Mouse (Mus musculus) brain, embryonic 18.5 days (tissue): ENCODE data around the gene Elfn2.

Experiments used
- DNase-seq: peaks from one replicate; pipeline ENCODE4 v3.0.0-alpha.2; 2012; ENCODE audit warnings: low read depth, low spot score

Elfn2 gene

DNA sequence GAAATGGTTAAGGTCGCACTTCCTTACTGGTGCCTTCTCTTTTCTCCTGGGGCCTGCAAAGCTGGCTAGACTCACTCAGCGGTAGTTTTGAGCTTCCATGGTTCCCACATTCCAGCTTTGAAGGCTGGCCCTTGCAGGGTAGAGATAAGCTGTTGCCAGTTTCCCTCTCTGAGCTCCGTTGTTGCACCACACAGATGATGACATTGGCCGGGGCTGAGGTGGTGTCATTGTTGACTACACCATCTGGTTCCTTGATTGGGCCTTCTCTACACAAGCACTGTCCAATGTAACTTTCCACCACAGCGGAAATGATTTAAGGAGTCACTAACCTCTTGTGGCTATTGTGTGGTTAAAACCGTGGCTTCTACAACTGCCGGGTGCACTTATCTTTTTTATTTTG is 2.0 kb upstream of the Elfn2 start:
- DNase-seq, result no peak

DNA sequence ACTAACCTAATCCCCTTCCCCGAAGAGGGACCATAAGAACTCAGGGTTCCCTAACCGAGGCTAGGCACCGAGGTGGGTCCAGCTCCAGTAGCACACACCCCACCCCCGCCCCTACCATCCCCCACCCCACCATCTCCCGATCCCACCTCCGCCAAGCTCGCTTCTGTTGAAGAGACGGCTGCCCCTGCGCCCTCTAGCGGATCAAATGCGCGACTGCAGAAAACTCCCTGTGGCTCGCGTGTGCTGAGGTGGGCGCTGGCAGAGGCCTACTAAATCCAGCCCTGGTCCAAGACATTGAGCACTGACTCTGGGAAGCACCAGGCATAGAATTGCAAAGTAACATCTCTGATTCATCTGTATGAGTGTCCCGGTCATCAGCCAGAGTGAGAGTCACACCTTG is 1.5 kb upstream of the Elfn2 start:
- no peak for DNase-seq

DNA sequence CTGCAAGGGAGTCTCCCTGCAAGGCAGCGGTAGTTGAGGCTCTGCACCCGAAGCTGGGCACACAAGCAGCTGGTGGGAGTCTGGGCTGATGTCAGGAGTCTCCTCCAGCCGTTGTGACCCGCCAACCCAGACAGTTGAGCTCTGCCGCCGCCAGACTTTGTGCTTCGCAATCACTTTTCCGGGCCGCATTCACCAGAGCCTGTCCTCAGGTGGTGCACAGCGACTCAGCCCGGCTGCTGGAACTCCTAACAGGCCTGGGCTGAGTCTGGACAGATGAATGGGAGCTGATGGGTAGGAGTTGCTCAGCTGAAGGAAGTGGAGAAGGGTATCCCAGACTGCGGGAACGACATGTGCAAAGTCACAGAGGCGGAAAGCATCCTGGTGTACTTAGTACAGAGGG is 845 bp upstream of the Elfn2 start:
- DNase-seq, result no peak

DNA sequence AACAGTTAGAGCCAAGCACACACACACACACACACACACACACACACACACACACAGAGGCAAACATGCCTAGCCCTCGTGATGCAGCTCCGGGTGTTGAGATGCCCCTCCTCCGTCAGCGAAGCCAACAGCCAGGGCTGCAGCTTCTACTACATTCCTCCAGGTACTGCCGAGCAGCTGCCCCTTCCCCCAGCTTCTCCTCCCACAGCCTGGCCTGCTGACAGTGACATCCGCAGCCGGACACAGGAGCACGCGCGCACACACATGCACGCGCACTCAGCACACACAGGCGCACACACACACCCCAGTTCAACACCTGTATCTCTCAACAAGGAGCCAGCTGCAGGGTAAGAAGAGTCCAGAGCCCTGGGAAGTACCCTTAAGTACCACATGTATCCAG is 1.6 kb downstream of the Elfn2 start:
- no peak for DNase-seq

DNA sequence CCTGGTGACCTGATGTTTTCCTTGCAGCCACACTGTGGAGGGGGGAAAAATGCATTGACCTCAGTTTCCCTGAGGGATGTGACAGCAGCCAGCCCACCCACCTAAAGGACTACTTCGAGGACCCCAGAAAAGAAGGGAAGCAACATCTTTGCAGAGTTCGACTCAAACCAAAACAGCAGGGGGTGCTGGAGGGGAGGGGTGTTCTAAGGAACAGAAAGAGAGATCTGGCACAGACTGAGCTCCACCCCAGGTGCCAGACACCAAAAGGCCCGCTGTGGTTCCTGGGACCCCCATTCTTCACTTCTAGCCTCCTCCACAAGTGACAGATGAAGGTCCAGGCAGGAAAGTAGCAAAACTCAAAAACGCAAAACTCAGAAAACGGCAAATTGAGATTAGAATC is 2.7 kb downstream of the Elfn2 start:
- no peak for DNase-seq

DNA sequence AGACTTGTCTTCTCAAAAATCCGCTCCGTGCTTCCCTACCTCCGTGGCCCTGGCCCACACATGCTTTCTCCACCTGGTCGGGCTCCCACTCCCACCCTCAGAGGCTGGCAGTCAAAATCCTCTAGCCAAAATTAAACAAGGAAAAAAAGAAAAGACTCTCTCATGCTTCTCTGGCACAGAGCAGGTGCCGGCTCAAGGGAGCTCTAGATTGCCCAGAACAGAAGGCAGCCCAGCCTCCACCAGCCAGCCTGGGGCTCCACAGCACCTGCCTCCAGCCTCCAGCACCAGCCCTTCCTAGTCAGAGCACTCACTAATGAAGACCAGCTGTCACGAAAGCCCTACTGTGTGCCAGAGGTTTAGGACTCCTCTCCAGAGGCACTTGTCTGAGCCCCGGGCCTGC is 4.8 kb downstream of the Elfn2 start:
- no peak for DNase-seq

DNA sequence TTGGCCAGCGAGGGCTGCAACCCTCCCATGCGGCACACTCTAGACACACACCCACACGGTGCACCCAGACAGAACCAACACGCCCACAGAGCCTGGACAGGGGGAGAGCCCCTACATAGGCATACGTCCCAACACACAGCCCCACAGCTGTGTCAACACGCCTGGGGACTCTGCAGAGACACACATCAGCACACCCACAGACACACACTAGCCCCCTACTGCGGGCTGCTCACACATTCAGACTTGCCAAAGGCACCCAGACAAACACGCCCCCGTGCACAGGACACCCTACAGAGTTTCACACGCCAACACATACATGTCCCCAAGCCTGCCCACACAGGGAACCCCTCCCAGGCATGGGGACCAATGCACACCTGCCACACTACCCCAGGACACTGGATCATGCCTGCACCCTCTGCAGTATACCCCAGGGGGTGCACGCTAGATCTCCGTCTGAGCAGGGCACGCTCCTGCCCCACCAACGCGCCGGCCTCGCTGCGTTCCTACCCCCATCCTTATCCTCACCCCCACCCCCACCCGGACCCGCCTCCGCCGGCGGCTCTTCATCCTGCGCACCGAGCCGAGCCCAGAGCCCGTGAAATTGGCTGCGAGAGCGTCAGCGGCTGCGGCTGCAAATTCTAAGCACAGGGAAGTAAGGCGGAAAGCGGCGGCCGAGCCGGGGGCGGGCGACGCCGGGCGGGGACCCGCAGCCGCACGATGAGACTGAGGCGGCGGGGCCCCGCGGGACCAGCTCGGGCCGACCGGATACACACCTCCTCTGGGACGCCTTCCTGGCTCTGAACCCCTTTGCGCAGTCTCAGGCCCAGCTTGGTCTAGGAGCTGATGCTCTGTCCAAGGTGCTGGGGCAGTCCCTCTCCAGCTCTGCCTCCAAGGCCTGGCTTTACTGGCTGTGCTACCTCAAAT is 6.0 kb downstream of the Elfn2 start:
- no peak for DNase-seq

DNA sequence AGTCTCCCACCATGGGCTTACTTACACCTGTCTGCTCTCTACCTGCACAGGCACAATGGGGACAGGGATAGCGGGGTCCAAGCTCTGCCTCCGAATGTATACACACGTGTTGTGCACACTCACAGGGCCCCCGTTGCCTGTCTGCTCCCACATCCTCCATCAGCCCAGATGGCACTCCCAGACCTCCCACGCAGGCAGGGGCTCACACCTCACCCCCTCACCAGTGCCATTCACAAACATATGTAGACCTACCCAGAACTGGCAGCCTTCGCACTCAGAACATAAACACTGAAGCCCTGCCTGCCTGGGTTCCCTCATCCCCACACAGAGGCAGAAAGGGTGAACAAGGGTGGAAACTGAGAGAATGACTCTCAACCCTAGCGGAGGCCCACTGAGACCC is 6.6 kb downstream of the Elfn2 start:
- DNase-seq, result no peak

DNA sequence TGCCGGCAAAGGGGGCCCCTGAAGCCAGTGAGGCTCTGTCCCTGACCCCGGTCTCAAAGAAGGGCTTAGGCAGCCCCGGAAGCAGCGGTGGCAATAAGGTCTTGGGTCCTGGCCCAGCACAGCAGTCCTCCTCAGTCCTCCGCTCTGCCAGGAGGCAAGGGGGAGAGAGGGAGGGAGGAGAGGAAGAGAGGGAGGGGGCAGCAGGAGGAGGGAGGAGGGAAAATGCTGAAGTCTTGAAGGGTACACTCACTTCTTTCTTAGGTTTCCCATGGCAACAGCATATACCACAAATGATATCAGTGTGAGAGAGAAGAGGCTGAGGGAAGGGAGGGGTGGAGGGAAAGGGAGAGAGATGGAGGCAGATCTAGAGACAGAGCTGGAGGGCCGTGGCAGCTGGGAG is 7.9 kb downstream of the Elfn2 start:
- peak; percentile 81 for DNase-seq

DNA sequence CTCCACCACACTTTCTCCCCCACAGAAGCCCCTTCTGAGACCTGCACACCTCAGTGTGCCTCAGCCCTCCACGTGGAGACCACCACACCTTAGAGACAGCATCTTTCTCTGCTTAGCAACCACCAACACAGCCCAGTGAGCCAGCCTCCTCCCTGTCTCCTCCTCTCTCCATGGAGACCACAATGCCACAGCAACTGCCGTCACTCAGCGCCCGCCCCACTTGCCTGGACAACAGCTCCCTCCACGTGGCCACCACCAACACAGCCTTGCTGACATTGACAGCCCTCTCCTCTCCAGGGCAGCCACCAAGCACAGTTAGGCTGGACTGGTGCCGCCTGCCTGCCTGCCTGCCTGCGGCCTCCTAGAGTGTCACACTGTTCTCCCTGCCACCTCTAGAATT is 8.8 kb downstream of the Elfn2 start:
- no peak for DNase-seq

DNA sequence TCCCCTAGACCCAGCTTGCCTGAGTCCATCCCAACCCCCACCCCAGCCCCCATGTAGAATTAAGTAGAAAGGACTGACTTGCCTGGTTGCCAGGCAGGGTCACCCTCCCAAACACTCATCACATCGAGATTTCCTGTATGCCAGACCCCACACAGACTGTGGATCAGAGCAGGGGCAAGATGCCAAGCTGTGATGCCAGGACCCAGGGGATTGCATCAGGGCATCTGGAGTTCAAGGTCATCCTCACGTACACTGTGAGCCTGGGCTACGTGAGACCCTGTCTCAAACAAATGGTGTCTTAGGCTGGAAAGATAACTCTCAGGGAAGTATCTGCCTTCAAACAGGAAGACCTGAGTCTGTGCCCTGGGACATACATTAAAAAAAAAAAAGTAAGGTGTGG is 11.9 kb downstream of the Elfn2 start:
- DNase-seq, result no peak

DNA sequence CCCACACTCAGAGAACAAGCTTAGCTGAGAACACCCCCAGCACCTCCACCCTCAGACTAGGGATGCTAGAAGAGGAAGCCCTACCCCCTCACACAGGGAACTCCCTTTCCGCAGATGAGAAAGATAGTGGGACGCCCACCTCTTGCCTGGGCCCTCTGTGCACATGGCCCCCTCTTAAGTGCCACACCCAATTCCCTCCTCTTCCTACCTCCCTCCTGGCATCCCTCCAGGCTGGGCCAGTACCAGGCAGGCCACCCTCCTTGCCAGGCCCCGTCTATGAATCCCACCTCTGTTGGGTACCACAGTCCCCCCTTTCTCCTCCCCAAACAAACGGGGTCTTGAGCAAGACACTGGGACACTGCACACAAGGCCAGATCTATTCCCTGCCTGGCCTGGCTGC is 13.7 kb downstream of the Elfn2 start:
- no peak for DNase-seq

DNA sequence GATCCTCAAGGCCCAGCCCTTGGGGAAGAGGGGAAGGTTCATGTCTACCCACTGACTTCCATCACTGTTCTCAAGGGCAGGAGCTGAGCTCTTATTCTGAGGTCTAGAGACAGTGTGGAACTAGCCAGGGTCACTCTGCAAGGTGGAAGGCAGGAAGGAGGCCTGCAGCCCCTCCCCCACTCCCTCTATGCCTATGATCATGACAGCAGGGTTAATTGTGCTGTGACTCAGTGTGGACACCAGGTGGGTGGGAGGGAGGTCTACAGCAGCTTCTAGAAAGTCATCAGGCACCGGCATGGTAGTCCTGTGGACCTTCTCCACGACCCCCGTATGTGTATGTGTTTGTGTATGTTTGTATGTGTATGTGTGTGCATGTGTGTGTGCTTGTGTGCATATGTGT is 14.6 kb downstream of the Elfn2 start:
- DNase-seq, result no peak

DNA sequence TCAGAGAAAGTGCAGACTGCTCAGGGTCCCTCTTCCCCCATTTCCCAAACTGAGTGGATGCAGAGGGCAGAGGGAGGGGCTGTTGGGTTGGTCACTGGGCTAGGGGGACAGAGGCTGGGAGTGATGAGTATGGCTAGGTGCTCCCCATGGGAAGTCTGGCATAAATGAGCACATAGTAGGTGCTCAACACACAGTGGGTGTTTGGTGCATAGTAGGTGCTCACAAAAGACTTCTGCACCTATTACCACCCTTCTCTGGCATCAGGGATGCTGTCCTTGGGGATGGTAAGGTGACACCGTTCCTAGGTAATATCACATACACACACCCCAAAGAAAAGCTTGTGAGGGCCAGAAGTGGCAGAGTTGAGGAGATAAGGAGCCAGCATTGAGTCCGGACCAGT is 18.2 kb downstream of the Elfn2 start:
- no peak for DNase-seq

DNA sequence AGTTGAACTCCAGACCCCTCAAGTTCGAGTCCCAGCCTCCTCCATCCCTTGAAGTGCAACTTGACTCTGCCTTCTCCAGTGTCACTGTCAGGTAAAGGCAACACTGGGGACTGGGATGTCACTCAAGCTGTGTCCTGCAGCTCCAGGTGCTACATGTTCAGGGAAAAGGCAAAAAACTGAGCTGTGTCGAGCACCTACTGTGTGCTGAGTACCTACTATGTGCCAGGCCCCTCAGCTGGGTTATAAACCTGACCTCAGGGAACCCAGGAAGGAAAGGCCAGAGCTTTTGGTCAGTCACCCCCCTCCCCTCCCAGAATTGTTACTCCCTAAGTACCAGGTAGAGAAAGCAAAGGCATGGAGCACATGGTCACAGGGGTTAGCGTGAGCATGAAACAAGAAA is 19.1 kb downstream of the Elfn2 start:
- DNase-seq, result no peak

DNA sequence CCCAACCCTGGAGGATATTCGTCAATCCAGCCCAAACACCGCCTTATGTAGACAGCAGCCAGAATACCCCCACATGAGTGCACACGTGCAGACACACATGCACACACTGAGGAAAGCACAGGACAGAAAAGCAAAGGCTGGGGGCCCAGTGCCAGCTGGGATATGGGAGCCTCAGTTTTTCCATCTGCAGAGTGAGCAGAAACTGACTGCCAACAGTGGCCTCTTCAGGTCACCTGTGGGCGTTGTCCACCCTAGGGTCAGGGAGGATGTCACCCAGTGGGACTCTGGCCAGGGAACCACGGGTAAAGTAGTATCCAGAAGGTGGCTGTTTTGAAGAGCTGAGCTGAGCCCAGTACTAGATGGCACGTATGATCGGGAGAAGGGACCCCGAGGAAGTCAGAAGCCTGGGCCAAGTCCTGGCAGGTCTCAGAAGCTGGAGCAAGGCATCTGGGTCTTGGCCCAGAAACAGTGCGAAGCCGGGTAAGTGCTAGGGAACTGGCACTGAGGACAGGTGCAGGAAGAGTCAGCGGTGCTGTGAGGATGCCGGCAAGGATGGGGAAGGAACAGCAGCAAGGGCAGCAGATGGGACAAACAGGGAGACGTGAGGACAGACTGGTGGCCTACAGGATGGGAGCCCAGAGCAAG is 20.0 kb downstream of the Elfn2 start:
- DNase-seq, result no peak

DNA sequence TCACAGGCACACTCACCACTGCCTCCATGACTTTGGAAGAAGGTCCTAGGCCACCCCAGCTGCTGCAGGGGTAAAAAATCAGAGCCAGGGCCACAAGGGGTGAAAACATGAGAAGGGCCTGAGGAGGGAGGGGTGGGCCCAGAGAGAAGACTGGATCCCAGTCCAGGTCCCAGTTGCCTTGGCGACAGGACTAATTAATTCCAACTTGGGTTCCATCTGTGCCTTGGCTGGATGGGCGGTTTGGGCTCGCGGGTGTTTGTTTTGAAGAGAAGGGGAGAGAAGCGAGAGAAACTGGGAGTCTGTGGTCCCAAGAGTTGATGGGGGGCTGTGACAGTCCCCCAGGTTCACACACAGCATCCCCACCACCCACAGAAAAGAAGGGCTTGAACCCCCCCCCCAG is 20.5 kb downstream of the Elfn2 start:
- no peak for DNase-seq

DNA sequence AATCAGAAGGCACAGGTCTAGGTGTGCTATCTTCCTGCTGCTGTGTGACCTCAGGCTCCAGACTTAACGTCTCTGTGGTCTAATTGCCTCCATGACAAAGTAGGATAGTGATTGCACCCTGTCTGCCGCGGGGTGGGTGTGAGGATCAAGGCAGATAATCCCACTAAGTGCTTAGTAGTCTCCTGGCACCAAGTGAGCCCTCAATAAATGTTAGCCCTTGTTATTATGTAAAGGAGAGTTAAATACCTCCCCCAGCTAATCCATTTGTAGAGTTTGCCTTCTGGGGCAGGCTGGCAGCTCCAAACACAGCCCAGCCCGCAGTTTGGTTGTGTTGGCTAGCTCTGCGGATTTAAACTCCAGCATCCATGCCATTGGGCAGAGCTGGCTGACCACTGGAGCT is 22.8 kb downstream of the Elfn2 start:
- DNase-seq, result no peak

DNA sequence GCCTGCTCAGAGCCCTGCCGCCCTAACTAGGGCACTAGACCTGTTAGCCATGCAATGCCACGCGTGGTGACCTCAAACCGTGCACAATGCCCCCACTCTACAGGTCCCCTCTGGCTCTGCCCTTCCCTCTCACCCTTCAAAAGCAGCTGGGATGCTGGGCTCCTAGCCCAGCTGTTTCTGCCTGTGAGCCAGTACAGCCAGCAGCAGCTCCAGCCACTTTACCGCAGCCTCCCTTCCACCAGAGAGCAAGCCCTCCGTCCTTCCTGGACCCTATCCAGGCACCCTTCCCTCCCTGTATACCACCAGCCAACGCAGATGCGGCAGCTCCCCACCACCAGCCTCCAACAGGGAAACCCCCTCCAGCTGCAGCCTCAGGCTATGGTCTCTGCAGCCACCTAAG is 26.1 kb downstream of the Elfn2 start:
- no peak for DNase-seq

DNA sequence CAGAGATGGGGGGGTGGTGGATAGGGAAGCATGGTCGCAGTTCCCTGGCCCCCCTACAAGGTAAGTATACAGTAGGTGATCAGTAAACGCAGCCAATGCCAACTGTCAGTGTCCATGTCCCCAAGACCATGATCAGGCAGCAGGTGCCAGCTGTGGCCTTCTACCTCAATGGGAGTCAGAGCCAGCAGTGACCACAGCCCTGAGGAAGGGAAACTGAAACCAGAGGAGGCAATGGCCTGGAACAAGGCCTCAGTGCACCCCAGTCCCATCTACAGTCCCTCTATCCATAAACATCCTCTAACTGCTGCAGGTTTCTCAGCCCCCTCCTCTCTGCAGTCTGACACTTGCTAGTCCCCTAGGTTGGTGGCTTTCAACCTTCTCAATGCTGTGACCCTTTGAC is 27.9 kb downstream of the Elfn2 start:
- DNase-seq, result no peak

DNA sequence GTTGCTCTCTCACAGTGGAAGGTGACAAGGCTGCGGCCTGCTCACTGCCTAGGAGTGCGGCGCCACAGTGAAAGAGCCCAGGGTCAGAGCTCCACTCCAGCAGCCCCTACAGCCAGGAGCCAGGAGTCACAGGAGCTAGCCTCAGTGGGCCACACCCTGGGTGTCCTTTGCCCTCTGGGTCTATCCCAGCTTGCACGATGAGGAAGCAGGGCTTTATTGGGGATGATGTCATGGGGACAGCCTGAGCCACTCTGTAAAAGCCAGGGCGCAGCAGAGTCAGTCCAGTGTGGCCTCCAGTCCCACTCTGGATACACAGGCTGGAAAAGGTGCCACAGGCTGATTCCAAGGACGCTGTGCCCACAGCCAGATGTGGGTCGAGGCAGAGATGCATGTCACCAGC is 31.7 kb downstream of the Elfn2 start:
- DNase-seq, result no peak

DNA sequence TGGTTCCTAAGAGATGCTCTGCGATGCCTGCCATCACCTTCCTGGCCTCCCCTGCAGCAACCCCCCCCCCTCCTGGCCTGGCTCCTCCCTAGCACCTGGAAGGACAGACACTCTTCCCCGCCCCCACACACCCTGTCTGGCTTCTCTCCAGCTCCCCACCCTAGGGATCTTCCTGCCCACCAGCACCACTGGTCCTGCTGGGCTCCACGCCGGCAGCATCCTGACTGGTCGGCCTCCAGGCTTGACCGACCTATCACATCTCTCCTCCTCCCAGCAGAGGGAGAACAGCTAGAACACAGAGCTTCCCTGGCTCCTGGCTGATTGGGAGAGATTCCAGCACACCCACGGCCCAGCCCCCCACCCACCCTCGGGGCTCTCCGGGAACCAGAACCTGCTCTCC is 34.5 kb downstream of the Elfn2 start:
- no peak for DNase-seq

DNA sequence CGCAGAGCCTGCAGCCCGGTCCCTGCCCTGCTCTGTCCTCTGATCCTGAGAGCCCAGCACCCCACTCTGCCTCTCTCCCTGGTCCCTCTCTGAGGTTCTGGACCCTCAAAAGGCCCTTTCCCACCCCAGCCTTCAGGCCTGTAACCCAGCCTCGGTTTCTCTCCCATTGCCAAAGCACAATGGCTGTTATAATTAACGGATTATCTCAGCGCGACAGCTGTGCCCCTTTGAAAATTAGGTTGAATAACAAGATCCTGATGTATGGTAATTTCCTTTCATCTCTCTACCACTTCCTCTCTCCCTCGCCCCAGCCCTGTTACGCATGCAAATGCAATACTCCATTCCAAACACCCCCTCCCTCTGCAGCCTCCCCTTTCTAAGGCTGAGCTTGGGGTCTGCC is 35.1 kb downstream of the Elfn2 start:
- DNase-seq, result no peak
